Mouse (Mus musculus): ENCODE data around the gene Tmpo. TPM values are rescaled to one million over a fixed set of nuclear protein-coding genes. Genes with fewer than 3 reads are reported as not detected.
"Not testable (repeated sequence)": the region's sequence is repeated elsewhere in the genome, so short reads cannot be mapped to it uniquely, and the experiment has no call there.

The Tmpo gene
- polyA plus RNA-seq, 1 experiment from 2014 or later = 82.8 TPM

DNA sequence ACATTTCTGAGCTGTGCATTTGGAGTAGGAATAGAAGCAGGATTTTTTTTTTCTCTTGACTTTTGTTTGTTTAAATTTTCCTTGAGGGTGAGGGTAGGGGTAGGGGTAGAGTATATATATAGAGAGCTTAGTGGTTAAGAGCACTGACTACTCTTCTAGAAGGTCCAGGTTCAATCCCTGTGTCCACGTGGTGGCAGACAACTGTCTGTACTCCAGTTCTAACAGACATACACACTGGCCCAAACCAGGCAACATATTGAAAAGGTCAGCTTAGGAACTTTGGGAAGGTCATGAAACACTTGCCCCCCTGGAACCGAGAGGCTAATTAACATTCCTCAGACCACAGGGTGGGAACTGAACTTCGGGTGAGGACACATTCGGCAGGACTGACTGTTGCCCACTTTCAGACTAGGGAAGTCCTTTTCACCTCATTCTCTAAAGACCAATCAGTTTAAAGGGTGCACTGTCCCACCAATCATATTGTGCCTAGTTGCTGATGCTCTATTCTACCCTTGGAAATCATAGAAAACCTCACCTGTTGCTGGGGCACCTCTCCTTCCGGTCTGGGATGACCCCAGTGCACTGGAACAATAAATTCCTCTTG is 7.7 kb upstream of the Tmpo start:
- H3K4me2 ChIP-seq (ENCODE audit: low read length) = no peak overlapping the region
- no peak overlapping the region for H3K4me3 ChIP-seq (ENCODE audit: low read depth, low read length)
- ATAC-seq = peak; percentile 59; the same call in 1 of the 2 replicates
- peak overlapping the region; percentile 96 for H3K27ac ChIP-seq (ENCODE audit: low read length)
- WGBS = 81% methylated on average over 5 of the region's 5 CpGs
- H3K36me3 ChIP-seq (ENCODE audit: control insufficient read depth, insufficient read depth, low read length) = no peaks in the 10 kb centered on the region
- no peaks in the 10 kb centered on the region for H3K9me3 ChIP-seq (replicated peaks; ENCODE audit: control insufficient read depth, low read length, poor library complexity, severe bottlenecking)
- H3K9ac ChIP-seq (ENCODE audit: low read depth, low read length) = no peak overlapping the region
- H3K27me3 ChIP-seq (ENCODE audit: control insufficient read depth, insufficient read depth, low read depth, low read length) = no peaks in the 10 kb centered on the region
- peaks cover 7% of the 10 kb centered on the region for H3K4me1 ChIP-seq (ENCODE audit: control insufficient read depth, insufficient read depth, low read length)

DNA sequence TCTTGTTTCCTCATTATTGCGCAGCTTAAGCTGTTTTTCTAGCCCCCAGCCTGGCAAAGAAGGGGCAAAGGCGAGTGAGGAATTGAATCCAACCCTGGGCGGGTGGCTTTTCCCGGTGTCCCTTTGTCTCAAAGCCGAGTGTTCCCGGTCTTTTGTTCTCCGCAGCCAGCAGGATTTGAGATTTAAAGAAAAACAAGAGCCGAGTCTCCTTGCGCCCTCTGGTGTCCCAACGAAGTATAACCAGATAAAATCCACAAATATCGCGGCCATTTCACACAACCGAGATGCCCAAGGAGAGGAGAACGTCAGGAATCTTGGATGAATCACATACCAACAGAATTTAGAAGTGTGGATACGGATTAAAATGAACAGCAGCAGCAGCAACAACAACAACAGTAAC is 6.8 kb upstream of the Tmpo start:
- peak overlapping the region; percentile 63 for H3K4me2 ChIP-seq (ENCODE audit: low read length)
- H3K4me3 ChIP-seq (ENCODE audit: low read depth, low read length) = peak overlapping the region; percentile 37
- peak overlapping the region; percentile 72 for H3K9ac ChIP-seq (ENCODE audit: low read depth, low read length)
- H3K36me3 ChIP-seq (ENCODE audit: control insufficient read depth, insufficient read depth, low read length) = no peaks in the 10 kb centered on the region
- WGBS = under 1% methylated on average over 15 of the region's 15 CpGs
- peaks cover 15% of the 10 kb centered on the region for H3K4me1 ChIP-seq (ENCODE audit: control insufficient read depth, insufficient read depth, low read length)
- peak; percentile 55 for ATAC-seq
- no peaks in the 10 kb centered on the region for H3K9me3 ChIP-seq (replicated peaks; ENCODE audit: control insufficient read depth, low read length, poor library complexity, severe bottlenecking)
- no peaks in the 10 kb centered on the region for H3K27me3 ChIP-seq (ENCODE audit: control insufficient read depth, insufficient read depth, low read depth, low read length)
- peak overlapping the region; percentile 96 for H3K27ac ChIP-seq (ENCODE audit: low read length)

DNA sequence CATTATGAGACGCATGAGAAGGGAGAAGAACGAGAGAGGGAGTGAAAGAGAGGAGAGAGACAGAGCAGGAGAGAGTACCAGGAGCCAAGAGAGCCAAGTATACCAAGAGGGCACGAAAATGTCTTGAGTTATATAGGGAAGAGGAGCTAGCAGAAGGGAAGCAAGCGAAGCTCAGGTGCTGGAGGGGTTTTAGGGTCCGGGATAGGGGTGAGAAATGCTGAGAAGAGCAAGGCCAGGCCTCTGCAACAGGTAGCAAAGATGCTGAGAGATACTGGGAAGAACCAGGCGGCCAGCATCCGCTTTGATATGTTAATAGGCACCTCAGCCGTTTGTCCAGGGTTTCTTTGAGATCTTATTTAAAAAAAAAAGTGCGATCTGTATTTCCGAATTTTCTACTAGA is 6.2 kb upstream of the Tmpo start:
- WGBS = 9% methylated on average over 10 of the region's 10 CpGs
- peak; percentile 16; the same call in 1 of the 2 replicates for ATAC-seq
- H3K9me3 ChIP-seq (replicated peaks; ENCODE audit: control insufficient read depth, low read length, poor library complexity, severe bottlenecking) = no peaks in the 10 kb centered on the region
- no peaks in the 10 kb centered on the region for H3K27me3 ChIP-seq (ENCODE audit: control insufficient read depth, insufficient read depth, low read depth, low read length)
- peaks cover 15% of the 10 kb centered on the region for H3K4me1 ChIP-seq (ENCODE audit: control insufficient read depth, insufficient read depth, low read length)
- peak overlapping the region; percentile 72 for H3K9ac ChIP-seq (ENCODE audit: low read depth, low read length)
- peak overlapping the region; percentile 37 for H3K4me3 ChIP-seq (ENCODE audit: low read depth, low read length)
- peak overlapping the region; percentile 63 for H3K4me2 ChIP-seq (ENCODE audit: low read length)
- H3K36me3 ChIP-seq (ENCODE audit: control insufficient read depth, insufficient read depth, low read length) = no peaks in the 10 kb centered on the region
- H3K27ac ChIP-seq (ENCODE audit: low read length) = peak overlapping the region; percentile 96

- no peak overlapping the region for H3K9ac ChIP-seq (ENCODE audit: low read depth, low read length)
- ATAC-seq = no peak
- H3K36me3 ChIP-seq (ENCODE audit: control insufficient read depth, insufficient read depth, low read length) = no peaks in the 10 kb centered on the region
- H3K27ac ChIP-seq (ENCODE audit: low read length) = no peak overlapping the region
- no peaks in the 10 kb centered on the region for H3K27me3 ChIP-seq (ENCODE audit: control insufficient read depth, insufficient read depth, low read depth, low read length)
- H3K4me2 ChIP-seq (ENCODE audit: low read length) = no peak overlapping the region
- peaks cover 17% of the 10 kb centered on the region for H3K4me1 ChIP-seq (ENCODE audit: control insufficient read depth, insufficient read depth, low read length)
- no peaks in the 10 kb centered on the region for H3K9me3 ChIP-seq (replicated peaks; ENCODE audit: control insufficient read depth, low read length, poor library complexity, severe bottlenecking)
- H3K4me3 ChIP-seq (ENCODE audit: low read depth, low read length) = no peak overlapping the region
- 92% methylated on average over 2 of the region's 2 CpGs for WGBS
Observed at GRCm38 (mm10) chr10:91185721-91186120, 4.6 kb upstream of the Tmpo start.

DNA sequence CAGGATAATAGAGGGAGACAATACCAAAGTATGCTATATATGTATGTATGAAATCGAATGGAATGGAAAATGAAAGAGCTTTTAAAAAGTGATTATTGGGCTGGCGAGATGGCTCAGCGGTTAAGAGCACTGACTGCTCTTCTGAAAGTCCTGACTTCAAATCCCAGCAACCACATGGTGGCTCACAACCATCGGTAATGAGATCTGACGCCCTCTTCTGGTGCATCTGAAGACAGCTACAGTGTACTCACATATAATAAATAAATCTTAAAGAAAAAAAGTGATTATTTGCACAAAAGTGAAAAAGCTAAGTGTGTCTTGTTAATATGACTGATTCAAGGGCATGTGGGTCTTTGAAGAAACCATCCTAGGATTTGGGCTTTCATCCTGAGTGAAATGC is 3.8 kb upstream of the Tmpo start:
- H3K36me3 ChIP-seq (ENCODE audit: control insufficient read depth, insufficient read depth, low read length); ATAC-seq; H3K27ac ChIP-seq (ENCODE audit: low read length); H3K4me3 ChIP-seq (ENCODE audit: low read depth, low read length); H3K9ac ChIP-seq (ENCODE audit: low read depth, low read length); H3K4me2 ChIP-seq (ENCODE audit: low read length); H3K27me3 ChIP-seq (ENCODE audit: control insufficient read depth, insufficient read depth, low read depth, low read length); H3K9me3 ChIP-seq (replicated peaks; ENCODE audit: control insufficient read depth, low read length, poor library complexity, severe bottlenecking): not testable (repeated sequence)
- 55% methylated on average over 5 of the region's 5 CpGs for WGBS
- H3K4me1 ChIP-seq (ENCODE audit: control insufficient read depth, insufficient read depth, low read length) = peaks cover 24% of the 10 kb centered on the region

DNA sequence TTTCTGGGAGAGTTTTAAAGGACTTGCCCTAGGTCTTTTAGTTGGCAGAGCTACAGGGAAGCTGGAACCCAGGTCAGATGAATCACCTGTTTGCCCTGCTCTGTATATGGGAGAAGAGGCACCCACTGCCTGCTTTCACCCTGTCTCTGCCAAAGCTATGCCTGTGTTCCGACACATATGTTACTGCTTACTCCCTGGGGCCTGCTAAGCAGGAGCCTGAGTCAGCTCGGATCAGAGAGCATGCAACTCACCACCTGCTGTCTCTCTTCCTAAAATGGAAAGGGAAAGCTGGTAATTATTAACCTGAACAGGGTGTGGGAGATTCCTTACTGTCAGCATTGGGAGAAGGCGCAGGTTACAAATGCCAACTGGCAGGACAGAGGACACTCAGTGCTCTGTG is 2.2 kb upstream of the Tmpo start:
- H3K9me3 ChIP-seq (replicated peaks; ENCODE audit: control insufficient read depth, low read length, poor library complexity, severe bottlenecking) = no peaks in the 10 kb centered on the region
- H3K36me3 ChIP-seq (ENCODE audit: control insufficient read depth, insufficient read depth, low read length) = no peaks in the 10 kb centered on the region
- peak overlapping the region; percentile 58; the same call in 1 of the 2 replicates for H3K4me3 ChIP-seq (ENCODE audit: low read depth, low read length)
- WGBS = 34% methylated on average over 3 of the region's 3 CpGs
- H3K9ac ChIP-seq (ENCODE audit: low read depth, low read length) = peak overlapping the region; percentile 36
- ATAC-seq = no peak
- H3K27ac ChIP-seq (ENCODE audit: low read length) = peak overlapping the region; percentile 98
- peak overlapping the region; percentile 54 for H3K4me2 ChIP-seq (ENCODE audit: low read length)
- peaks cover 24% of the 10 kb centered on the region for H3K4me1 ChIP-seq (ENCODE audit: control insufficient read depth, insufficient read depth, low read length)
- H3K27me3 ChIP-seq (ENCODE audit: control insufficient read depth, insufficient read depth, low read depth, low read length) = no peaks in the 10 kb centered on the region

GRCm38 (mm10) chr10:91182291-91182990 is 1.3 kb upstream of the Tmpo start:
- H3K9ac ChIP-seq (ENCODE audit: low read depth, low read length) = peak overlapping the region; percentile 72
- peak overlapping the region; percentile 58 for H3K4me3 ChIP-seq (ENCODE audit: low read depth, low read length)
- H3K27me3 ChIP-seq (ENCODE audit: control insufficient read depth, insufficient read depth, low read depth, low read length) = no peaks in the 10 kb centered on the region
- no peak for ATAC-seq
- no peaks in the 10 kb centered on the region for H3K9me3 ChIP-seq (replicated peaks; ENCODE audit: control insufficient read depth, low read length, poor library complexity, severe bottlenecking)
- H3K4me2 ChIP-seq (ENCODE audit: low read length) = peak overlapping the region; percentile 54
- peak overlapping the region; percentile 98 for H3K27ac ChIP-seq (ENCODE audit: low read length)
- H3K4me1 ChIP-seq (ENCODE audit: control insufficient read depth, insufficient read depth, low read length) = peaks cover 23% of the 10 kb centered on the region
- no peaks in the 10 kb centered on the region for H3K36me3 ChIP-seq (ENCODE audit: control insufficient read depth, insufficient read depth, low read length)
- WGBS = under 1% methylated on average over 16 of the region's 16 CpGs

- WGBS = under 1% methylated on average over 69 of the region's 69 CpGs
- H3K27ac ChIP-seq (ENCODE audit: low read length) = peak overlapping the region; percentile 98
Observed at GRCm38 (mm10) chr10:91181461-91182288, 560 bp upstream of the Tmpo start.

More at GRCm38 (mm10) chr10:91181461-91182288, 560 bp upstream of the Tmpo start:
- H3K4me3 ChIP-seq (ENCODE audit: low read depth, low read length) = peak overlapping the region; percentile 58
- H3K9ac ChIP-seq (ENCODE audit: low read depth, low read length) = peak overlapping the region; percentile 72
- peak overlapping the region; percentile 54 for H3K4me2 ChIP-seq (ENCODE audit: low read length)
- no peaks in the 10 kb centered on the region for H3K9me3 ChIP-seq (replicated peaks; ENCODE audit: control insufficient read depth, low read length, poor library complexity, severe bottlenecking)
- no peaks in the 10 kb centered on the region for H3K36me3 ChIP-seq (ENCODE audit: control insufficient read depth, insufficient read depth, low read length)
- H3K27me3 ChIP-seq (ENCODE audit: control insufficient read depth, insufficient read depth, low read depth, low read length) = no peaks in the 10 kb centered on the region
- peaks cover 16% of the 10 kb centered on the region for H3K4me1 ChIP-seq (ENCODE audit: control insufficient read depth, insufficient read depth, low read length)
- ATAC-seq = peak; percentile 90
